Mouse (Mus musculus): ENCODE measurements around the gene Pabpn1. TPM values are rescaled to one million over a fixed set of nuclear protein-coding genes. Genes with fewer than 3 reads are reported as not detected.

Gene Pabpn1
- polyA plus RNA-seq (2014; fragmentation: Illumina TruSeq; extraction: RNeasy Lipid Tissue Mini Kit (QIAGEN cat#74804); ENCODE audit: insufficient read depth, low read depth, low replicate concordance): 89.4 TPM

DNA sequence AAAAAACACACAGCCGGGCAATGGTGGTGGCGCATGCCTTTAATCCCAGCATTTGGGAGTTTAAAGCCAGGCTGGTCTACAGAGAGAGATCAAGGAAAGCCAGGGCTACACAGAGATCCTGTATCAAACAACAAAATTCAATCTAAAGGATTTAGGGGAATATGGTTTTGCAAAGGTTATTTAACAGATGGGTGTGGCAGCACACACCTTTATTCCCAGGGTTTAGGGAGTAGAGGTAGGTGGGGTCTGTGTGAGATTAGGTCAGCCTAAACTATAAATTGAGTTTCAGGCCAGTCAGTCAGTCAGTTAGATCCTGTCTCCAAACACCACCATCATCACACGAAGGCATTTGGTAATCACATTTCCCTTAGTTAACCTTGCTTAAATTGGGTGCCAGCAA lies at the start of gene Pabpn1:
Gene Pabpn1, plus strand, starts transcription at position 301 of the 400 bp plus-strand sequence.

DNA sequence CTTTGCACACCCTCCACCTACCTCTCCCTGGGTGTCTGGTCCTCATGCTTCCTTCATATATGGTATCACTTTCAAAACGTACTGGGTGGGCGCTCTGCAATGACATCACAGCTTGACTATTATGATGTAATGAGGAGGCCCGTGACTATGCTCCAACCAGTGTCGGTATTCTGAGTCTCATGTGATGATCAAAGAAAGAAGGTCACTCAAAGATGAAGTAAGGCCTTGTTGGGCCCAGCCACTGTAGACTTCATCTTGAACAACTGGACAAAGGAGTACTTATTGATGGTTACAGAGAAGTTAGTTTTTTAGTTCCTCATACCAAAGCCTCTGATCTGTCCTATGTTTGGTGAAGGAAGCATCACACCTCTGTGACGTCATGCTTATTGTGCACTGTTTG lies 21.4 kb upstream of the Pabpn1 start, which contains the start of gene Homez:
Gene Homez, minus strand, starts transcription at position 101 of the 400 bp plus-strand sequence.

DNA sequence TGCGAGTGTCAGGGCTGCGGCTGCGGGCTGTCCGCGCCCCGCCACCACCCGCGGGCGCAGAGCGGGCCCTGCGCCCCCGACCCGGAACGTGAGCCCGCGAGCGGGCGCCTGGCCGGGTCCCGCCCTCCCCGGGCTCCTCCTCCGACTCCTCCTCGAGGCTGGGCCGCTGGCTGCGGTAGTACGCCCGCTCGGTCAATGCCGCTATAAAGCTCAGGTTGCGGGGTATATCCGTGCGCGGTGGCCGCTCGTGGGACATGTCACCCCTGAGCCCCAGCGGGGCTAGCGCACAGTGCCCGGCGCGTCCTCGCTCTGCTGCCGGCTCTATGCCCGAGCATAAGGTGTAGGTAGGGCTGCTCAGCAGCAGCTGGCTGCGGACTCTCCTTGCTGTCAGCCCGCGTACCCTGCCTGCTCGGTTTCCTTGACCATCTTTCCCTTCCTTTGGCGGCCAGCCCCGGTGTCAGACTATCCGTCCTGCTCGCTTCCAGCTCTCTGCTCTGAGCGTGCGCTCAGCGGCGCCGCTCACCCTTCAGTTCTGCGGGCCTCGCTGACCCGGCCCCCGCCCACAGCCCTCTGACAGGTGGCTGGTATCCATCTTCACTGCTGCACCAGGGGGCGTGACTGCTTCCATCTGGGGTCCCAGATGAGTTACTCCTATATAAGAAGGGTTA lies 15.1 kb upstream of the Pabpn1 start, which contains the start of gene Ppp1r3e:
Gene Ppp1r3e, minus strand, starts transcription at position 503 of the 668 bp plus-strand sequence.

DNA sequence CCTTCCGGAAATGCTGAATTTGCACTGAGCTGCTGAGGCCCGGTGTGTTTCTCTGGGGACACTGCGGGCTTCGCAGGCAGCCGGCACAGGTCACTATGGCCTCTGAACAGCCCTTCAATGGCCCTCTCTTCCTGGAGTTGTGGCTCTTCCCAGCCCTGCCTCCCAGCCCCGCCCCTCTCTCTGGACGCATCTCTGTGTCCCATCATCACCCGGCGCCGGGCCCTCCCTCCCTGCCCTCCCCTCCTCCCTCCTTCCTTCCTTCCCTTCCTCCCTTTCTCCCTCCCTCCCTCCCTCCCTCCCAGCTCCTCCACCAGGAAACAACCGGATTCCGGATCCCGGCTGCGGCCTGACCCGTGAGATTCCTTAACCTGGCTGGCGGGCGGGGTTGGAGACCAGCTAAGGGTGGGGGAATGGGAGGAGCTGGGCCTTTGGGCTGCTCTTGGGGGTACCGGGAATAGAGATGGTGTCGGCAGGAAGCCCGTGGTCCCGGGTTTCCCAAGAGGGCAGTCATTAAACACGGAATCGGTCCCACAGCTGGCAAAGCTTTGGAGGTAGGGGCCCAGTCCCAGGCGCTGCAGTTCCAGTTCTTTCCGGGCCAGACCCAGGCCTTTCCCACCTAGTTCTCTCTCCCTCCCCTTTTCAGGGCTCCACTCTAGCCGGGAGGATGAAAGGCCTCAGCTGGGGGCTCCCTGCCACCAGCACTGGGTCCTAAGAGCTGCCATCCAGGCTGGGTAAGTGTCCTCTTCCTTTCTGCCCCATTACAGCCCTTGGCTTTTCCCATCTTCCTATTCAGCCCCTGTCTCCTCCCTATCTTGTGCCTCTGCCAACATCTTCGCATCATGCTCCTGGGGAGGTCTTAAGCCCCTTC lies 8.9 kb upstream of the Pabpn1 start, which contains the start of the genes Bcl2l2 and Gm20521:
Gene Bcl2l2, plus strand, starts transcription at position 224 of the 868 bp plus-strand sequence.
Gene Gm20521, plus strand, starts transcription at position 288 of the 868 bp plus-strand sequence.

DNA sequence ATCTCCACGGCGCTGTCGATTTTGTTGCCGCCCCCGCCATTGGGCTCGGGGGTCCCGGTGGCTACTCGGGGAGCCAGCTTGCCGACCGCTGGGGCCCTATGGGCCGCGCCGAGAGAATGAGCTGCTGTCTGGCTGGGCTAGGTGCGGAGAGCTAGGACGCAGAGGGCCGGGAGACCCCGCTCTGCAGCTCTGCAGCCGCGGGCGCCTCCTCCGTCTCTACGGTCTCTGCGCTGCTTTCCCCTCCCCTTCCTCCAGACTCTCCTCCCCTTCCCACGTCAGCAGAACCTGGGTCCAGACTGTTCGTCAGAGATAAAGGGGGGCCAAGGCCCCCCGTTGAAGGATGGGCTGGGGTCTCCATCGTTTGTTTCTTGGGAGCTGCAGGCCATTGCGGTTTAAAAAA lies 20.6 kb downstream of the Pabpn1 start, which contains the start of gene Slc22a17:
Gene Slc22a17, minus strand, starts transcription at position 247 of the 400 bp plus-strand sequence.

DNA sequence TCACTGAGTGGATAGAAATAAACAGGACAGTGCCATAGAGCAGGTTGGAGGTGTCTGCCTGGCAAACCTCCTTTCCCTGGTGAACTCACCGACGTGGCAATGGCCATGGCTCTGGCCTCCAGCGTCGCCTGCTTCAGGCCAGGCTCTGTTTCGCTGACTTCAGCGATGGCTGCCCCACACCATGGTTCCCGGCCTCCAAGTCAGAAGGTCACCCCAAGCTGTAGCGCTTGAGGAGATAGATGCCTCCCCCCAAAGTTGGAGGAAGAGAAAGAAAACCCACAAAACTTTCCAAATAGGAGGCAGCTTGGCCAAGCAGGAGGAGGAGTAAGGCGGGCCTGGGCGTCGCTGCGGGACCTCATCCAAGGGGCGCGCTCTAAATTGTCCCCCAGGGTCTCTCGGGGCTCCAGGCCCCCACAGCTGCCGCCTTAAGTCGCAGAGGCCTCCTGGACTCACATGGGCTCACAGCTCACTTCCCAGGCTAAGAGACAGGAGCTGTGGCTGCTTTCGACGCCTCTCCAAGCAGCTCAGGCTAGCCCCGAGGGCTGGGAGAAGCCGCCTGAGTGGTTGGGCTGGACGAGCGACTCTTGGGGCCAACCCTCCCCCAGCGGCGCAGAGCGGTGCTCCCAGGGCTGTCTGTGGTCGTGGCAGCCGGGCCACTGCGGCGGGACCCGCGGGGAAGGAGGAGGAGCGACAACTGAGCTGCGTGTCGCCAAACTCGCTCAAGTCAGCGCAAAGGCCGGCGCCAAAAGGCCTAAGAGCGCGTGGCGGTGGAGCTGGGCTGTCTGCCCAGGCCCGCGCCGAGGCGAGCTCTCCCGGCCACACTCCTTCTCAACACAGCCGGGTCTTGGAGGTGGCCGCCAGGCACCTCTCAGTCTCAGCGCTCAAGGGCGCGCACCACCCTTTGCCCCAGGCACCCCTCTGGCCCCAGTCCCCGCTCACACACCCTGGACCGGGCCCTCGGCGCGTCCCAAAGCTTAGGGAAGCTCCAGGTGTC lies 33.3 kb downstream of the Pabpn1 start, which contains the start of gene Efs:
Gene Efs, minus strand, starts transcription at position 778 of the 994 bp plus-strand sequence.

DNA sequence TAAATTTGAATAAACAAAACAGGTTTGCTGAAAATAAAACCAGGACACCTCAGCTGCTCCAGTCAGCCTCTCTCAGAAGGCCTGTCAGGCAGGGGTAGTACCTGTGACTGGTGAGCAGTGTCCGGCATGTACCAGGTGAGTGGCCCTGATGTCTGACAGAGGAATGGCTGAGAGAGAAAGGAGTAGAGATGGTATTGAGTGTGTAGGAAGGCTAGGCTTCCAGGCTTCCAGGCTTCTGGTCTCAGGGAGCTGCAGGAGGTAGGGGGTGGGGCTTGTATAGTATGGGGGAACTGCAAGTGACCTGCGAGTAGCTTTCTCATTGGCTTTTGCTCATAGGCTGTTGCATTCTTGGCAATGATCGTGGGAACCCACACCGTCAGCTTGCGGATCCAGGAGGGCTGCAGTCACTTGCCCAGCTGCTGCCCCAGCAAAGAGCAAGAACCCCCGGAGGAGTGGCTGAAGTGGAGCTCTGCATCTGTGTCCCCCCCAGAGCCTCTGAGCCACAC lies 40.4 kb downstream of the Pabpn1 start, which contains the start of gene Il25:
Gene Il25, plus strand, starts transcription at position 51 of the 506 bp plus-strand sequence.

DNA sequence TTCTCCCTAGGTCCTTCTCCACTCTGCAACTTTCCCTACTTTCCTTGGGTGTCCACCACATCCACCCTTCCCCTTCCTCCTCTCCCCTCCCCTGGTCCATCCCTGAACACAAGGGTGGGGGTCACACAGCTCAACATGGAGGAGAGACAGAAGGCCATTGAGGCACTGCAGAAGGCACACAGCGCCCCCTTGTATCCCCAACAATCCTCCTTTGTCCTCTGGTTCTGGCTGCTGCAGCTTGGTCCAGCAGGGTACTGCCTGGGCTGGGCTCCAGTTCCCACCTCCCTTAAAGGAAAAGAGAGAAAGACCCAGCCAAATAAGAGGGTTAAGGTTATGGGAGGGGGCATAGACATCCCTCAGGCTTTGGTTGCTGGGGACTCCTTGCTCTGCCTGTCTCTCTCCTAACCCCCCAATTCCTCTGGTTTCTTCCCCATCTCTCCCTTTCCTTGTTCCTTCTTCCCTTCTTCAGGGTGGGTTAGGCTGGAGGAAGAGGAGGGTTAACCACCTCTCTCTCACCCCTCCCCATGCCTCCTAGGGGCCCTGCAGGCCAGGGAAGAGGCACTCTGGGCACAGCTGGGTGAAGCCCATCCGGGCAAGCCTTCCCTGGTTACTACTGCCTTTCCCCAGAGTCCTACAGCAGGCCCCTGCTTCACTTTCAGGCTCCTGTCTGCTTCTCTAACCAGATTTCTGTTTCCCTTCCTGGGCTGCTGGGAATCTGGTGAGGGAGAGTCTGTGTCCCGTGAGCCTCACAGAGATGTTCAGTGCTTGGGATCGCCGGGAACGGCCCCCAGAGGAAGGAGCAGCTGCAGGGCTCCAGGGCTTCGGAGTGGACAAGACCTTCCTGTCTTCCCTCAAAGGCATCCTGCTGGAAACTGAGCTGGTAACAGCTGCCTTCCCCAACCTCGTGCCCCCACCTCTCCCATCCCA lies 43.9 kb downstream of the Pabpn1 start, which contains the start of gene Cmtm5:
Gene Cmtm5, plus strand, starts transcription at position 358 of the 927 bp plus-strand sequence.

Other genes starting within 250 kb of the Pabpn1 start
- gene 1700123O20Rik, start 206.3 kb upstream of the Pabpn1 start, polyA plus RNA-seq (2014; fragmentation: Illumina TruSeq; extraction: RNeasy Lipid Tissue Mini Kit (QIAGEN cat#74804); ENCODE audit: insufficient read depth, low read depth, low replicate concordance): 34.3 TPM
- gene Acin1, start 205.6 kb upstream of the Pabpn1 start, polyA plus RNA-seq (2014; fragmentation: Illumina TruSeq; extraction: RNeasy Lipid Tissue Mini Kit (QIAGEN cat#74804); ENCODE audit: insufficient read depth, low read depth, low replicate concordance): 54.6 TPM
- 0.12 TPM for gene Gm29776, start 193.7 kb upstream of the Pabpn1 start, polyA plus RNA-seq (2014; fragmentation: Illumina TruSeq; extraction: RNeasy Lipid Tissue Mini Kit (QIAGEN cat#74804); ENCODE audit: insufficient read depth, low read depth, low replicate concordance)
- 0.77 TPM for gene Cebpe, start 180.3 kb upstream of the Pabpn1 start, polyA plus RNA-seq (2014; fragmentation: Illumina TruSeq; extraction: RNeasy Lipid Tissue Mini Kit (QIAGEN cat#74804); ENCODE audit: insufficient read depth, low read depth, low replicate concordance)
- 1.4 TPM for gene Slc7a8, start 110.6 kb upstream of the Pabpn1 start, polyA plus RNA-seq (2014; fragmentation: Illumina TruSeq; extraction: RNeasy Lipid Tissue Mini Kit (QIAGEN cat#74804); ENCODE audit: insufficient read depth, low read depth, low replicate concordance)
- gene Rnf212b, start 78.4 kb upstream of the Pabpn1 start, polyA plus RNA-seq (2014; fragmentation: Illumina TruSeq; extraction: RNeasy Lipid Tissue Mini Kit (QIAGEN cat#74804); ENCODE audit: insufficient read depth, low read depth, low replicate concordance): not detected
- gene Homez, start 21.5 kb upstream of the Pabpn1 start, polyA plus RNA-seq (2014; fragmentation: Illumina TruSeq; extraction: RNeasy Lipid Tissue Mini Kit (QIAGEN cat#74804); ENCODE audit: insufficient read depth, low read depth, low replicate concordance): 2.8 TPM
- gene Ppp1r3e, start 14.9 kb upstream of the Pabpn1 start, polyA plus RNA-seq (2014; fragmentation: Illumina TruSeq; extraction: RNeasy Lipid Tissue Mini Kit (QIAGEN cat#74804); ENCODE audit: insufficient read depth, low read depth, low replicate concordance): 8.1 TPM
- 36.2 TPM for gene Bcl2l2, start 9.1 kb upstream of the Pabpn1 start, polyA plus RNA-seq (2014; fragmentation: Illumina TruSeq; extraction: RNeasy Lipid Tissue Mini Kit (QIAGEN cat#74804); ENCODE audit: insufficient read depth, low read depth, low replicate concordance)
- not detected for gene Gm20521, start 9.1 kb upstream of the Pabpn1 start, polyA plus RNA-seq (2014; fragmentation: Illumina TruSeq; extraction: RNeasy Lipid Tissue Mini Kit (QIAGEN cat#74804); ENCODE audit: insufficient read depth, low read depth, low replicate concordance)
- gene Slc22a17, start 20.6 kb downstream of the Pabpn1 start, polyA plus RNA-seq (2014; fragmentation: Illumina TruSeq; extraction: RNeasy Lipid Tissue Mini Kit (QIAGEN cat#74804); ENCODE audit: insufficient read depth, low read depth, low replicate concordance): 9.3 TPM
- 3.3 TPM for gene Efs, start 33.6 kb downstream of the Pabpn1 start, polyA plus RNA-seq (2014; fragmentation: Illumina TruSeq; extraction: RNeasy Lipid Tissue Mini Kit (QIAGEN cat#74804); ENCODE audit: insufficient read depth, low read depth, low replicate concordance)
- not detected for gene Il25, start 40.2 kb downstream of the Pabpn1 start, polyA plus RNA-seq (2014; fragmentation: Illumina TruSeq; extraction: RNeasy Lipid Tissue Mini Kit (QIAGEN cat#74804); ENCODE audit: insufficient read depth, low read depth, low replicate concordance)
- not detected for gene Cmtm5, start 43.8 kb downstream of the Pabpn1 start, polyA plus RNA-seq (2014; fragmentation: Illumina TruSeq; extraction: RNeasy Lipid Tissue Mini Kit (QIAGEN cat#74804); ENCODE audit: insufficient read depth, low read depth, low replicate concordance)
- 170 TPM for gene Myh6, start 74.4 kb downstream of the Pabpn1 start, polyA plus RNA-seq (2014; fragmentation: Illumina TruSeq; extraction: RNeasy Lipid Tissue Mini Kit (QIAGEN cat#74804); ENCODE audit: insufficient read depth, low read depth, low replicate concordance)
- not detected for gene Gm17428, start 84.4 kb downstream of the Pabpn1 start, polyA plus RNA-seq (2014; fragmentation: Illumina TruSeq; extraction: RNeasy Lipid Tissue Mini Kit (QIAGEN cat#74804); ENCODE audit: insufficient read depth, low read depth, low replicate concordance)
- gene Myh7, start 102.1 kb downstream of the Pabpn1 start, polyA plus RNA-seq (2014; fragmentation: Illumina TruSeq; extraction: RNeasy Lipid Tissue Mini Kit (QIAGEN cat#74804); ENCODE audit: insufficient read depth, low read depth, low replicate concordance): 10.6 TPM
- 49.9 TPM for gene Ngdn, start 123.0 kb downstream of the Pabpn1 start, polyA plus RNA-seq (2014; fragmentation: Illumina TruSeq; extraction: RNeasy Lipid Tissue Mini Kit (QIAGEN cat#74804); ENCODE audit: insufficient read depth, low read depth, low replicate concordance)
- 0.37 TPM for gene Zfhx2, start 199.8 kb downstream of the Pabpn1 start, polyA plus RNA-seq (2014; fragmentation: Illumina TruSeq; extraction: RNeasy Lipid Tissue Mini Kit (QIAGEN cat#74804); ENCODE audit: insufficient read depth, low read depth, low replicate concordance)
- gene Thtpa, start 202.3 kb downstream of the Pabpn1 start, polyA plus RNA-seq (2014; fragmentation: Illumina TruSeq; extraction: RNeasy Lipid Tissue Mini Kit (QIAGEN cat#74804); ENCODE audit: insufficient read depth, low read depth, low replicate concordance): 7.4 TPM
- gene Ap1g2, start 214.1 kb downstream of the Pabpn1 start, polyA plus RNA-seq (2014; fragmentation: Illumina TruSeq; extraction: RNeasy Lipid Tissue Mini Kit (QIAGEN cat#74804); ENCODE audit: insufficient read depth, low read depth, low replicate concordance): 16.4 TPM
- 0.07 TPM for gene Jph4, start 224.4 kb downstream of the Pabpn1 start, polyA plus RNA-seq (2014; fragmentation: Illumina TruSeq; extraction: RNeasy Lipid Tissue Mini Kit (QIAGEN cat#74804); ENCODE audit: insufficient read depth, low read depth, low replicate concordance)